Mouse (Mus musculus): ENCODE data around the gene Irf2.

Irf2 gene

GRCm38 (mm10) chr8:46739003-46739949 lies at the start of gene Irf2:
Gene Irf2 (plus strand): TSS chr8:46739732.
- DNase-seq (ENCODE audit: low spot score) = peak; percentile 93

- no peak for DNase-seq (ENCODE audit: low spot score)
Measured at GRCm38 (mm10) chr8:46690111-46690510, 49.4 kb upstream of the Irf2 start.

- no peak for DNase-seq (ENCODE audit: low spot score)
Measured at GRCm38 (mm10) chr8:46690581-46690980, 49.0 kb upstream of the Irf2 start.

- no peak for DNase-seq (ENCODE audit: low spot score)
Measured at GRCm38 (mm10) chr8:46691360-46691759, 48.2 kb upstream of the Irf2 start.

- peak; percentile 36 for DNase-seq (ENCODE audit: low spot score)
Measured at GRCm38 (mm10) chr8:46696256-46697041, 43.1 kb upstream of the Irf2 start.

- DNase-seq (ENCODE audit: low spot score) = no peak
Measured at GRCm38 (mm10) chr8:46697566-46697965, 42.0 kb upstream of the Irf2 start.

- no peak for DNase-seq (ENCODE audit: low spot score)
Measured at GRCm38 (mm10) chr8:46698162-46698561, 41.4 kb upstream of the Irf2 start.

GRCm38 (mm10) chr8:46705145-46705544 lies 34.4 kb upstream of the Irf2 start:
- DNase-seq (ENCODE audit: low spot score) = no peak

GRCm38 (mm10) chr8:46706730-46707129 lies 32.8 kb upstream of the Irf2 start:
- DNase-seq (ENCODE audit: low spot score) = no peak

- DNase-seq (ENCODE audit: low spot score) = no peak
Measured at GRCm38 (mm10) chr8:46709302-46709701, 30.2 kb upstream of the Irf2 start.

GRCm38 (mm10) chr8:46710289-46710688 lies 29.2 kb upstream of the Irf2 start:
- no peak for DNase-seq (ENCODE audit: low spot score)

- DNase-seq (ENCODE audit: low spot score) = no peak
Measured at GRCm38 (mm10) chr8:46711496-46711895, 28.0 kb upstream of the Irf2 start.

- DNase-seq (ENCODE audit: low spot score) = no peak
Measured at GRCm38 (mm10) chr8:46713178-46713577, 26.4 kb upstream of the Irf2 start.

GRCm38 (mm10) chr8:46713844-46714243 lies 25.7 kb upstream of the Irf2 start:
- no peak for DNase-seq (ENCODE audit: low spot score)

GRCm38 (mm10) chr8:46714400-46714799 lies 25.1 kb upstream of the Irf2 start:
- no peak for DNase-seq (ENCODE audit: low spot score)

- no peak for DNase-seq (ENCODE audit: low spot score)
Measured at GRCm38 (mm10) chr8:46716477-46716876, 23.1 kb upstream of the Irf2 start.

- no peak for DNase-seq (ENCODE audit: low spot score)
Measured at GRCm38 (mm10) chr8:46717170-46717569, 22.4 kb upstream of the Irf2 start.

GRCm38 (mm10) chr8:46718301-46718700 lies 21.2 kb upstream of the Irf2 start:
- DNase-seq (ENCODE audit: low spot score) = no peak

- DNase-seq (ENCODE audit: low spot score) = no peak
Measured at GRCm38 (mm10) chr8:46718747-46719146, 20.8 kb upstream of the Irf2 start.

- DNase-seq (ENCODE audit: low spot score) = no peak
Measured at GRCm38 (mm10) chr8:46720656-46721055, 18.9 kb upstream of the Irf2 start.

- DNase-seq (ENCODE audit: low spot score) = no peak
Measured at GRCm38 (mm10) chr8:46721065-46721845, 18.3 kb upstream of the Irf2 start.

GRCm38 (mm10) chr8:46722536-46722935 lies 17.0 kb upstream of the Irf2 start:
- no peak for DNase-seq (ENCODE audit: low spot score)

Data from adipocyte (in vitro differentiated cells).